Mouse (Mus musculus) limb, embryonic 12.5 days (tissue): ENCODE measurements around the gene Map4k3. TPM values are rescaled to one million over a fixed set of nuclear protein-coding genes. Genes with fewer than 3 reads are reported as not detected.
A peak's percentile ranks its signal among the peaks of the same experiment; 100 is the strongest.

Source experiments
- ATAC-seq: fragments of 200-750 bp; cut with Nextera tagmentation; 2 replicates; pipeline ENCODE4 v1.8.0; 2017; ENCODE audit warnings: low read depth, moderate TSS enrichment; ENCODE audit not compliant: insufficient number of reproducible peaks, insufficient read depth, low FRiP score, low TSS enrichment
- H3K27ac ChIP-seq: fragments of 300-500 bp; sonication (generic); 2 replicates; pipeline ENCODE4 v1.5.1; 2016; ENCODE audit warnings: mild to moderate bottlenecking, moderate library complexity
- H3K27me3 ChIP-seq: fragments of 300-500 bp; sonication (generic); 2 replicates; pipeline ENCODE4 v1.6.1; 2016; ENCODE audit warnings: mild to moderate bottlenecking, moderate library complexity
- H3K36me3 ChIP-seq: fragments of 300-500 bp; sonication (generic); 2 replicates; pipeline ENCODE4 v1.6.1; 2016; ENCODE audit warnings: mild to moderate bottlenecking, moderate library complexity
- H3K4me1 ChIP-seq: fragments of 300-500 bp; sonication (generic); replicated peaks from 2 replicates; pipeline ENCODE4 v1.6.1; 2016
- H3K4me2 ChIP-seq: fragments of 300-500 bp; sonication (generic); 2 replicates; pipeline ENCODE4 v1.6.1; 2016; ENCODE audit warnings: mild to moderate bottlenecking, moderate library complexity
- H3K4me3 ChIP-seq: fragments of 300-500 bp; sonication (generic); replicated peaks from 2 replicates; pipeline ENCODE4 v1.5.1; 2016; ENCODE audit warnings: mild to moderate bottlenecking
- H3K9ac ChIP-seq: fragments of 300-500 bp; sonication (generic); replicated peaks from 2 replicates; pipeline ENCODE4 v1.6.1; 2016; ENCODE audit warnings: mild to moderate bottlenecking, moderate library complexity
- H3K9me3 ChIP-seq: fragments of 300-500 bp; sonication (generic); 2 replicates; pipeline ENCODE4 v1.6.1; 2016; ENCODE audit warnings: mild to moderate bottlenecking, moderate library complexity
- WGBS: fragments of 180-500 bp; shearing (Covaris S2); methylation state at CpG from one replicate; pipeline ENCODE4 v1.1.7; 2016; 5-methylcytosine and 5-hydroxymethylcytosine counted together
- polyA plus RNA-seq: library from polyadenylated mRNA; unstranded; fragments of >200 nt; fragmentation: Nextera tagmentation; extraction: Ambion mirVana; gene quantifications from 2 replicates; pipeline ENCODE4 v1.2.1, GENCODE M21; 2016

Gene Map4k3
- polyA plus RNA-seq, 1 experiment from 2014 or later, result 35.8 TPM

- Histone ChIP-seq H3K27ac (no peak overlapping the region), H3K4me1 (no peaks in the 10 kb centered on the region), H3K9ac (no peak overlapping the region), H3K36me3 (peaks cover 7% of the 10 kb centered on the region; the same call in 1 of the 2 replicates), H3K27me3 (no peaks in the 10 kb centered on the region), H3K9me3 (peaks cover 20% of the 10 kb centered on the region; the same call in 1 of the 2 replicates), H3K4me2 (no peak overlapping the region), H3K4me3 (no peak overlapping the region)
- ATAC-seq, result no peak
- 71% methylated on average over 5 of the region's 5 CpGs for WGBS
Measured at GRCm38 (mm10) chr17:80562792-80563191, 165.5 kb downstream of the Map4k3 start.

- Histone ChIP-seq H3K9ac (no peak overlapping the region), H3K4me3 (no peak overlapping the region), H3K4me1 (no peaks in the 10 kb centered on the region), H3K27me3 (no peaks in the 10 kb centered on the region), H3K36me3 (peaks cover 10% of the 10 kb centered on the region; the same call in 1 of the 2 replicates), H3K4me2 (no peak overlapping the region), H3K9me3 (0 out of 2 replicates have a peak, but pooled peaks cover 7% of the 10 kb centered on the region), H3K27ac (no peak overlapping the region)
- WGBS, result 18% methylated on average over 12 of the region's 12 CpGs
- ATAC-seq, result peak; percentile 50; the same call in 1 of the 2 replicates
Measured at GRCm38 (mm10) chr17:80560669-80561401, 167.4 kb downstream of the Map4k3 start.

- H3K9ac ChIP-seq, result no peak overlapping the region
- H3K4me1 ChIP-seq, result no peaks in the 10 kb centered on the region
- H3K9me3 ChIP-seq, result no peaks in the 10 kb centered on the region
- H3K27me3 ChIP-seq, result no peaks in the 10 kb centered on the region
- H3K4me2 ChIP-seq, result no peak overlapping the region
- no peak overlapping the region for H3K4me3 ChIP-seq
- 0 out of 2 replicates have a peak, but pooled peaks cover 3% of the 10 kb centered on the region for H3K36me3 ChIP-seq
- WGBS, result 84% methylated on average over 4 of the region's 4 CpGs
- ATAC-seq, result no peak
- H3K27ac ChIP-seq, result no peak overlapping the region
Measured at GRCm38 (mm10) chr17:80559745-80560144, 168.5 kb downstream of the Map4k3 start.

GRCm38 (mm10) chr17:80559050-80559449 lies 169.2 kb downstream of the Map4k3 start:
- Histone ChIP-seq H3K27me3 (no peaks in the 10 kb centered on the region), H3K4me2 (no peak overlapping the region), H3K36me3 (0 out of 2 replicates have a peak, but pooled peaks cover 3% of the 10 kb centered on the region), H3K4me1 (peaks cover 1% of the 10 kb centered on the region; the same call in 1 of the 2 replicates), H3K4me3 (no peak overlapping the region), H3K27ac (no peak overlapping the region), H3K9ac (no peak overlapping the region), H3K9me3 (no peaks in the 10 kb centered on the region)
- 36% methylated on average over 11 of the region's 11 CpGs for WGBS
- ATAC-seq, result no peak

GRCm38 (mm10) chr17:80558583-80558982 lies 169.7 kb downstream of the Map4k3 start:
- Histone ChIP-seq H3K36me3 (0 out of 2 replicates have a peak, but pooled peaks cover 3% of the 10 kb centered on the region), H3K4me1 (peaks cover 3% of the 10 kb centered on the region; the same call in 1 of the 2 replicates), H3K9ac (no peak overlapping the region), H3K27ac (no peak overlapping the region), H3K4me2 (no peak overlapping the region), H3K4me3 (no peak overlapping the region), H3K27me3 (no peaks in the 10 kb centered on the region), H3K9me3 (no peaks in the 10 kb centered on the region)
- ATAC-seq, result no peak
- WGBS, result 72% methylated on average over 14 of the region's 14 CpGs

GRCm38 (mm10) chr17:80557461-80557860 lies 170.8 kb downstream of the Map4k3 start:
- WGBS, result 98% methylated on average over 5 of the region's 5 CpGs
- ATAC-seq, result no peak
- Histone ChIP-seq H3K36me3 (0 out of 2 replicates have a peak, but pooled peaks cover 3% of the 10 kb centered on the region), H3K27ac (no peak overlapping the region), H3K4me3 (no peak overlapping the region), H3K9me3 (no peaks in the 10 kb centered on the region), H3K9ac (no peak overlapping the region), H3K4me1 (peaks cover 3% of the 10 kb centered on the region; the same call in 1 of the 2 replicates), H3K4me2 (no peak overlapping the region), H3K27me3 (no peaks in the 10 kb centered on the region)

- Histone ChIP-seq H3K4me3 (peak overlapping the region; percentile 62), H3K9ac (peak overlapping the region; percentile 70), H3K27me3 (no peaks in the 10 kb centered on the region), H3K4me1 (peaks cover 3% of the 10 kb centered on the region; the same call in 1 of the 2 replicates), H3K27ac (peak overlapping the region; percentile 70; the same call in 1 of the 2 replicates), H3K4me2 (peak overlapping the region; percentile 62), H3K9me3 (no peaks in the 10 kb centered on the region), H3K36me3 (0 out of 2 replicates have a peak, but pooled peaks cover 3% of the 10 kb centered on the region)
- peak; percentile 84 for ATAC-seq
- WGBS, result 4% methylated on average over 35 of the region's 35 CpGs
Measured at GRCm38 (mm10) chr17:80553318-80554270, 174.7 kb downstream of the Map4k3 start.

GRCm38 (mm10) chr17:80552653-80553052 lies 175.6 kb downstream of the Map4k3 start:
- no peak for ATAC-seq
- no peak overlapping the region for H3K27ac ChIP-seq
- no peaks in the 10 kb centered on the region for H3K9me3 ChIP-seq
- peaks cover 3% of the 10 kb centered on the region; the same call in 1 of the 2 replicates for H3K4me1 ChIP-seq
- H3K4me2 ChIP-seq, result peak overlapping the region; percentile 62; the same call in 1 of the 2 replicates
- 0 out of 2 replicates have a peak, but pooled peaks cover 3% of the 10 kb centered on the region for H3K36me3 ChIP-seq
- 90% methylated on average over 4 of the region's 4 CpGs for WGBS
- H3K27me3 ChIP-seq, result no peaks in the 10 kb centered on the region
- H3K9ac ChIP-seq, result no peak overlapping the region
- no peak overlapping the region; the same call in 1 of the 2 replicates for H3K4me3 ChIP-seq

GRCm38 (mm10) chr17:80550981-80551380 lies 177.3 kb downstream of the Map4k3 start:
- H3K4me2 ChIP-seq, result no peak overlapping the region
- no peaks in the 10 kb centered on the region for H3K36me3 ChIP-seq
- peaks cover 3% of the 10 kb centered on the region; the same call in 1 of the 2 replicates for H3K4me1 ChIP-seq
- no peak overlapping the region for H3K27ac ChIP-seq
- no peak overlapping the region for H3K9ac ChIP-seq
- H3K27me3 ChIP-seq, result no peaks in the 10 kb centered on the region
- H3K4me3 ChIP-seq, result no peak overlapping the region
- ATAC-seq, result no peak
- WGBS, result 85% methylated on average over 15 of the region's 15 CpGs
- H3K9me3 ChIP-seq, result no peaks in the 10 kb centered on the region

- Histone ChIP-seq H3K27me3 (no peaks in the 10 kb centered on the region), H3K36me3 (no peaks in the 10 kb centered on the region), H3K4me3 (no peak overlapping the region), H3K9ac (no peak overlapping the region), H3K27ac (no peak overlapping the region), H3K9me3 (no peaks in the 10 kb centered on the region), H3K4me1 (no peaks in the 10 kb centered on the region), H3K4me2 (no peak overlapping the region)
- 92% methylated on average over 2 of the region's 2 CpGs for WGBS
- no peak for ATAC-seq
Measured at GRCm38 (mm10) chr17:80546846-80547245, 181.4 kb downstream of the Map4k3 start.

GRCm38 (mm10) chr17:80546227-80546626 lies 182.1 kb downstream of the Map4k3 start:
- no peak overlapping the region for H3K4me3 ChIP-seq
- no peaks in the 10 kb centered on the region for H3K36me3 ChIP-seq
- no peaks in the 10 kb centered on the region for H3K27me3 ChIP-seq
- no peaks in the 10 kb centered on the region for H3K9me3 ChIP-seq
- ATAC-seq, result no peak
- no peaks in the 10 kb centered on the region for H3K4me1 ChIP-seq
- H3K27ac ChIP-seq, result no peak overlapping the region
- WGBS, result 89% methylated on average over 8 of the region's 8 CpGs
- no peak overlapping the region for H3K4me2 ChIP-seq
- no peak overlapping the region for H3K9ac ChIP-seq
